In the genomic region with DNA sequence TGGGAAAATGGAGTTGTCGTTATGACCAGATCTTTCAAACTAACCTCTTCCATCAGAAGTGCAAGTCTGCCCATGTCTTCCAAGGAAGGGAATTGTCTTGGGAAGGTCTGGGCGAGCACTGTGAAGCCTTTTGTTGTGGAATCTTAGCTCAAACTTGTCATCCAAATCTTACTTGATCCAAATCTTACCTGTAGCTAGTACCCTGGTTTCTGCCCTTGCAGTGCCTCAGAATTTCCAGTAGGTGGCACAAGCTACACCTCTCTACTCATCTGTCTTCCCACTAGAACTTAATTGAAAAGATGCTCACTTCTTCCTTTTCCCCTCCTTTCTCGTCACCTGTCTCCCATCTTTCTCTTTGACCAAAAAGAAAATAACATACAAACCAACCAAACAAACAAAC, we compare ENCODE assay signal across 12 mouse cellular contexts. TPM values are rescaled to one million over a fixed set of nuclear protein-coding genes. Genes with fewer than 3 reads are reported as not detected.
DNase-seq lines count a peak whose midpoint lies in the region; ATAC-seq and TF ChIP-seq lines count a peak whose summit lies in the region.
"Had no signal": no experiment of that assay in that cellular context is flagged by ENCODE, and none has a peak within 500 bp of the region (broad histone marks: within the 10 kb centered on the region; RNA-seq: fewer than 3 reads in every experiment).

No protein-coding gene starts in this region.

- ATAC-seq in lung, postnatal 0 days: no peak
- 0 out of 2 replicates have a peak, but pooled peaks have one; percentile 31 for ATAC-seq in granulocyte monocyte progenitor cell, adult 5-6 weeks (replicated peaks; ENCODE audit: poor library complexity, severe bottlenecking)

- TF ChIP-seq EP300 in lung, postnatal 0 days (IDR thresholded peaks at IDR 0.05): no peak

- no peak overlapping the region for H3K27ac ChIP-seq in lung, postnatal 0 days (ENCODE audit: low read length)
- H3K27ac ChIP-seq: embryonic facial prominence, embryonic 12.5 days; heart, embryonic 13.5 days; kidney, embryonic 15.5 days had no signal

- intact Hi-C loops in heart, postnatal 36 days (cut with DNase I): no loop called here

- WGBS in lung, postnatal 0 days: 59% methylated on average over 3 of the region's 3 CpGs

- no peaks in the 10 kb centered on the region for H3K4me1 ChIP-seq in lung, postnatal 0 days (ENCODE audit: insufficient read depth, low read depth, low read length)
- H3K4me1 ChIP-seq in E14TG2a.4 (replicated peaks; ENCODE audit: low read depth, low read length): no peaks in the 10 kb centered on the region
- H3K4me1 ChIP-seq: embryonic facial prominence, embryonic 12.5 days; heart, embryonic 13.5 days had no signal

- peak; percentile 66 for TF ChIP-seq CTCF in lung, postnatal 0 days (IDR thresholded peaks at IDR 0.05)
- TF ChIP-seq CTCF in E14TG2a.4 (conservative IDR thresholded peaks at IDR 0.05; ENCODE audit: low read length): peak; percentile 94

- H3K9ac ChIP-seq in lung, postnatal 0 days (replicated peaks; ENCODE audit: low read depth): no peak overlapping the region
- H3K9ac ChIP-seq: embryonic facial prominence, embryonic 12.5 days; heart, embryonic 13.5 days; kidney, embryonic 15.5 days had no signal

- no peaks in the 10 kb centered on the region for H3K27me3 ChIP-seq in lung, postnatal 0 days (replicated peaks; ENCODE audit: insufficient read depth, low read length)
- H3K27me3 ChIP-seq in E14TG2a.4 (ENCODE audit: insufficient read depth, low read length): peaks cover 11% of the 10 kb centered on the region
- H3K27me3 ChIP-seq: embryonic facial prominence, embryonic 12.5 days; heart, embryonic 13.5 days; kidney, embryonic 15.5 days had no signal

- no peak overlapping the region for H3K4me3 ChIP-seq in lung, postnatal 0 days (ENCODE audit: low read depth, low read length)
- H3K4me3 ChIP-seq in E14TG2a.4 (replicated peaks; ENCODE audit: low read length): no peak overlapping the region
- H3K4me3 ChIP-seq: embryonic facial prominence, embryonic 12.5 days; heart, embryonic 13.5 days; kidney, embryonic 15.5 days had no signal

- H3K4me2 ChIP-seq in lung, postnatal 0 days (replicated peaks; ENCODE audit: low read depth, low read length): no peak overlapping the region
- H3K4me2 ChIP-seq: embryonic facial prominence, embryonic 12.5 days; heart, embryonic 13.5 days; kidney, embryonic 15.5 days had no signal

- no peaks in the 10 kb centered on the region for H3K36me3 ChIP-seq in lung, postnatal 0 days (ENCODE audit: insufficient read depth, low read length)
- H3K36me3 ChIP-seq in E14TG2a.4 (ENCODE audit: insufficient read depth, low read length): no peaks in the 10 kb centered on the region
- H3K36me3 ChIP-seq: embryonic facial prominence, embryonic 12.5 days; heart, embryonic 13.5 days; kidney, embryonic 15.5 days had no signal

- no peaks in the 10 kb centered on the region for H3K9me3 ChIP-seq in lung, postnatal 0 days (ENCODE audit: low read length)
- no peaks in the 10 kb centered on the region for H3K9me3 ChIP-seq in E14TG2a.4 (ENCODE audit: low read length)
- H3K9me3 ChIP-seq: embryonic facial prominence, embryonic 12.5 days; heart, embryonic 13.5 days; kidney, embryonic 15.5 days had no signal

- DNase-seq in heart, adult 11 months: peak; percentile 75
- no peak for DNase-seq in heart, postnatal 36 days
- peak; percentile 27 for DNase-seq in lung, postnatal 0 days (ENCODE audit: low spot score)
- DNase-seq in lung, postnatal 25 days (ENCODE audit: low spot score): no peak
- DNase-seq in ovary, postnatal 14 days (ENCODE audit: low spot score): no peak
- no peak for DNase-seq in natural killer cell, adult 2 months (ENCODE audit: low spot score in 2 of 2)
- DNase-seq: lung, adult 2 months had no signal

RNA-seq across cellular contexts. Expression of gene Lonrf2, which starts 47.6 kb away (rescaled TPM):
- total RNA-seq in heart, postnatal 36 days (2021): 1 to 10 TPM; 2.5 to 3.6 TPM
- polyA plus RNA-seq in lung, postnatal 0 days (2015; fragmentation: Nextera tagmentation; extraction: Ambion mirVana): 0.07 and 0.08 TPM in 2 replicates
- not detected in 2 replicates for total RNA-seq in granulocyte monocyte progenitor cell, adult 5-6 weeks (2014; fragmentation: Nextera tagmentation)
- total RNA-seq in granulocyte monocyte progenitor cell, adult 5-6 weeks (2017): 0.31 TPM in 1 of 2 replicates, not detected in the other

Comparison
In these comparisons a context has a peak if more than half of its experiments do, and no peak if none do; other contexts are left out.
1. DNase-seq: peak in heart, adult 11 months (single experiment) and lung, postnatal 0 days (single experiment); none in heart, postnatal 36 days (0 of 2), lung, postnatal 25 days (single experiment), ovary, postnatal 14 days (single experiment) and natural killer cell, adult 2 months (0 of 2).